Mouse (Mus musculus): ENCODE data around the gene Dph2. TPM values are rescaled to one million over a fixed set of nuclear protein-coding genes. Genes with fewer than 3 reads are reported as not detected.

Gene Dph2
- total RNA-seq, 2 experiments from 2014 or later, result 2.8 to 4.8 TPM

- no peak for DNase-seq
- intact Hi-C loops (cut with DNase I), result no loop called here
Observed at GRCm38 (mm10) chr4:117846261-117846660, 45.6 kb downstream of the Dph2 start.

DNA sequence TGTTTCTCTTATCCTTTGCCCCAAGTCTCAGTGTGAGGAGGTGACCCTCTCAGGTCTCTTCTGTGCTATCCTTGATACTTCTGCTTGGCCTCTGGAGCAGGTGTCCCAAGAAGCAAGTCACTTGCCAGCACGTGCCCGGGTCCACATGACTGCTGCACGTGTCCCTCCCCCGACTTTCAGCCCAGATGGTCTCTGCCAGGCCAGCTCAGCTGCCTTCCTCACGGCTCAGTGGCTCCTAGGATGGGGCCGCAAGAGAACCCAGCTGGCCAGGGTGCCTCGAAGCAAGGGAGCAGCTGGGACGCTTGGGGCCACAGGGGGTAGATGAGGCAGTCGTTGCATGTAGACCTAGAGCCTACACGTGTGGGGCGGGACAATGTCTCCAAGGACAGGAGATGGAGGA lies 46.5 kb downstream of the Dph2 start:
- DNase-seq, result no peak
- intact Hi-C loops (cut with DNase I), result no loop called here

DNA sequence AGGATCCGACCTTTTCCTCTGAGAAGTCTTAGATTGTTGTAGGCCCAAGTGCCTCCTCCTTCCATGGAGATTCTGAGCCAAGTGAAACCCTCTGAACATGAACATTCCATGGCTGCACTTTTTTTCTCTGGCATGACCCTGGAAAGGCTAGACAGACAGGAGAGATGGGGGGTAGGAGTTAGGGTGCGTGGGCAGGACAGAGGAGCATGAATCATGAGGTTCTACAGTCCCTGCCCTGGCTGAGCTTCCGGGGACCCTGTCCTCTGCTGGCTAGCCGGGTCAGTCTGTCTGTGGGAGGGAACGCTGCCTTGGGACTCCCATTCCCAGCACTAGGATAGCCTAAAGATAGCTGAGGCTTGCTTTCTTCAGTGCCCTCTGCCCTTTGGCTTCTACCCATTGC lies 47.4 kb downstream of the Dph2 start:
- intact Hi-C loops (cut with DNase I), result no loop called here
- DNase-seq, result no peak

GRCm38 (mm10) chr4:117843101-117843500 lies 48.7 kb downstream of the Dph2 start:
- no peak for DNase-seq
- intact Hi-C loops (cut with DNase I), result no loop called here

DNA sequence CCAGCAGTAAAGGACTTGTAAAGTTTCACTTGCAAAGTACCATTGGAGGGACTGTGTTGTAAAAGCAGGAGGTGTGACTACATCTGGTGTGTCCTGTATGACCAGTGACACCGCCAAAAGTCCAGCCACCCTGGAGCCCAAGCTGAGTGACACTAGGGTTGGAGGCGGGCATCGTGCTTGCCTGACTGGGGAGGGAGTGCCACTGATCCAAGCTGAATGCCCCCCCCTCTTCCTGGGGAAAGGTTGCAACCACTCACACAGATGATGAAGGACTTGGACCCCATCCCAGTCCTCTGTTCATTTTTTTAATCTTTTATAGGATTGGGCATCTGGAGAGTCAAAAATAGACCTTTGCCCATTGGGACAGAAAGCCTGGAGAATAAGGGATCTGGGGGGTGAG lies 50.3 kb downstream of the Dph2 start:
- DNase-seq, result no peak
- intact Hi-C loops (cut with DNase I), result no loop called here

DNA sequence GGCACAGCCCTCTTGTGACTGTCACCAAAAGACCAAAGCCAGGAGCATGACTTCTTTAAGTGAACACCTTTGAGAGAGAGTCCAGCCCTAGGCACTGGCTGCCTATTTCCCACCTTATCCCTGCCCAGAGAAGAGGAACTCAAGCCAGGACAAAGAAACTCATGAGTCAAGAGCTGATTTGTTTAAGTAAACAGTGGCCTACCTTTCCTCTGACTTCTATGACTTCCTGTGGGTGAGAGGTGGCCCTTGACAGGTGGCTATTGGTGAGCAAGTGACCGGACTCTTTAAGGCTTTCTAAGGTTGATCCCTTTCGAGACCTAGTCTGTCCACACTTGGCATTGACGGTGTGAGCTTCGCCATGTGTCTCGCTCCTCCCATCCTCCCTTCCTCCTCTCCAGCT lies 51.0 kb downstream of the Dph2 start:
- no peak for DNase-seq
- intact Hi-C loops (cut with DNase I), result no loop called here

DNA sequence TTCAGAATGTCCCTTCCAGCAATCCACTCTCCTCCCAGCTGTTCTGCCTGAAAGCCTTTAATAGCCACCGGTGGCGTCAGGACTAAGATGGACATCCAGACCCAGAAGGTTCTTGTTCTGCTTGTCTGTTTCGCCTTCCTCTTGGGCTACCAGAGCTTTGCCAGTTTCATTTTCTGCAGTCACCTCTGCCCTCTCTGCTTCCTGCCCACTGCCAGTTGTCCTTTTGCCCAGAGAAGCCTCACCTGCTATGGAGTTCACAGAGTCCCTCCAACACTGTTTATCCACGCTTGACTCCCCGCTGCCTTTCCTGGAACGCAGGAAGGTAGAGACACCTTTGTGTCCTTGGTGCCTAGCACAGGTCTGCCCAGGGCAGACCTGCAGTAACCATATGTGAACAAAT lies 52.5 kb downstream of the Dph2 start:
- DNase-seq, result no peak
- intact Hi-C loops (cut with DNase I), result no loop called here

Other genes with a start within 250 kb of the Dph2 start
- 10 to 100 TPM; 21.6 to 22.9 TPM for gene Dmap1, start 209.8 kb downstream of the Dph2 start, total RNA-seq (2021)
- not detected for gene Gm12845, start 167.6 kb downstream of the Dph2 start, total RNA-seq (2021)
- not detected for gene Klf17, start 126.4 kb downstream of the Dph2 start, total RNA-seq (2021)
- gene Slc6a9, start 57.5 kb downstream of the Dph2 start, total RNA-seq (2021), result 1 to 10 TPM; 5.0 to 5.5 TPM
- under 1 TPM; 0.36 to 0.55 TPM for gene Ccdc24, start 19.5 kb downstream of the Dph2 start, total RNA-seq (2021)
- gene B4galt2, start 8.5 kb downstream of the Dph2 start, total RNA-seq (2021), result 10 to 100 TPM; 13.7 to 15.6 TPM
- 100 to 1,000 TPM; 133 to 134 TPM for gene Atp6v0b, start 4.7 kb downstream of the Dph2 start, total RNA-seq (2021)
- gene Ipo13, start 23.0 kb upstream of the Dph2 start, total RNA-seq (2021), result 10 to 100 TPM; 50.9 to 61.5 TPM
- under 1 TPM; 0.22 to 0.43 TPM for gene Artn, start 37.7 kb upstream of the Dph2 start, total RNA-seq (2021)
- gene St3gal3, start 242.9 kb upstream of the Dph2 start, total RNA-seq (2021), result 10 to 100 TPM; 31.1 to 31.5 TPM